Mouse (Mus musculus): Measurements from ENCODE around the gene Chgb.

GRCm38 (mm10) chr2:132741862-132742347 lies 39.2 kb upstream of the Chgb start:
- TF ChIP-seq CTCF (IDR thresholded peaks at IDR 0.05; ENCODE audit: low read depth) (no peak), EP300 (IDR thresholded peaks at IDR 0.05; ENCODE audit: low read depth) (no peak)
